Mouse (Mus musculus): ENCODE data around the gene Tmem131.

Gene Tmem131

DNA sequence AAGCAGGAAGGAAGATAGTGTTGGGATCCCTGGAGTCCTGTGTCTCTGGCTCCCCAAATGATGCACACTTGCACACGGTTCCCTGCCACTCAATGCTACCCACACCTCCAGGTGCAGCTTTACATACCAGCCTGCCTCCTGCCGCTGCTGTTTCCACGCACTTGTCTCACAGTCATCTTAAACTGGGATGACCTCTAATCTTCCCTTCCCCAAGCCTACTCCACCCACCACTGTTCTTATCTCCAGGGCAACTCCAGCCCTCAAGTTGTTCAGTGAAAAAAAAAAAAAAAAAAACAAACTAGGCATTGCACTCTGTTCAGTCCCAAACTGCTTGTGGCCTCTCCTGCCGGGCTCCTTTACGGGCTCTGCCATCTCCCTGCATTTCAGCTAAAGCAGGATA is at the start of gene Tmem131:
TSS of gene Tmem131 (minus strand) at position 14 of the 400 bp plus-strand sequence.
- in situ Hi-C loops (cut with MboI, MseI) = no loop called here

DNA sequence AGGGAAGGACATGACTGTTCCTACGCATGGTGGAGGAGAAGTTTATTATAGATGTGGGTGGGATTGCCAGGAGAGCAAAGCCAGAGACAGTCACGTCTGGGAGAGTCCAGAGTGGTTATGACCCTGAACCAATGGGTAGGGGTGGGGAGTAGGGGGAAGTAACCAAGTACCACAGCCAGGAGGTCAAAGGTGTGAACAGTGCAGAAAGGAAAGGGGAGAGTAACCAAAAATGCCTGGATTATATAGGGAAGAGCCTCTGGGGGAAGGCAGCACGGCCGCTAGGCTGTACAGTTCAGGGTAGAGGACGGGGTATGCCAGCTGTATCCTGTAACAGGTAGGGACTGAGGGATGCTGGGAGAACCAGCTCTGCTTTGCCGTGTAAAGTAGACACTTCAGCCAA is 45.1 kb upstream of the Tmem131 start:
- in situ Hi-C loops (cut with MboI, MseI) = no loop called here

GRCm38 (mm10) chr1:36988161-36988560 is 44.7 kb upstream of the Tmem131 start:
- in situ Hi-C loops (cut with MboI, MseI) = no loop called here

DNA sequence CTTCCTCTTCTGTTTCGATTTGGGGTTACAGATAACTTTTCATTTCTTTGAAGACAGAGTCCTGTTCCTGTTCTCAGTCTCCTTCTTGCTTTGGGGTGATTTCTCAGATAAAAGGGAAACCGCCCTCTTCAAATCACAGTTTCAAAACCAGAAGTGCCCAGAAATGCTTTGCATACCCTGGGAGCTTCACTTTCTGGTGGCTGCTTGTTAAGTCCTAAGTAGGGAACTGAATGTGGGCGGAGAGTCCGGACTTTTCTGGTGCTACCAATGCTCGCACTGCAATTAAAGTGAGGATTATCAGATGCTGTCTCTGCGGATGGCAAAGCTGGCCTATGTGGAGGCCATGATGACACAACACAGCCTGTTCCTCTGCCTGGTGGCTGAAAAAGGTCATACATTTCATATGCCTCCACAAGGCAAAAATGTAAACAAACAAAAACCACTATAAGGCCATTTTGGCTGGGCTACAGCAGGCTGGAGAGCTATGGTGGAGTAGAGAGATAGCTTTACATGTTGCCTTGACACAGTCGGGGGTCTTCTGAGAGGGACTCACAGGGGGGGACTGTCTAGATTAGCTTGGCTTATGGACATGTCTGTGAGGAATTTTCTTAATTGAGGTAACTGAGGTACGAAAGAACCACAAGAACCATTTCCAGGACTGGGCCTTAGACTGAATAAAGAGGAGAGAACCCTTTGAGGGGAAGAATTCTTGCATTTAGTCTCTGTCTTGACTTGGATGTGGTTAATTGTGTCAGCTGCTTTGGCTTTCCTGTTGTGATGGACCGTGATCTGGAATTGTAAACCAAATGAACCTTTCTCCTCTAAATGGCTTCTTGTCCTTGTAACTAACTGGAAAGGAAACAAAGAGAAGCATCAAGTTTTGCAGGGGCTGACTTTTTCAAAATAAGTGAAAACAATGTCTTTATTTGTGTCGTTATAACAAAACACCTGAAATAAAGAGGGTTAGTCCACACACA is 44.0 kb upstream of the Tmem131 start:
- in situ Hi-C loops (cut with MboI, MseI) = no loop called here

GRCm38 (mm10) chr1:36986396-36987160 is 43.1 kb upstream of the Tmem131 start:
- in situ Hi-C loops (cut with MboI, MseI) = no loop called here

- in situ Hi-C loops (cut with MboI, MseI) = no loop called here
Measured at GRCm38 (mm10) chr1:36985896-36986295, 42.4 kb upstream of the Tmem131 start.

GRCm38 (mm10) chr1:36984406-36984805 is 40.9 kb upstream of the Tmem131 start:
- in situ Hi-C loops (cut with MboI, MseI) = no loop called here

DNA sequence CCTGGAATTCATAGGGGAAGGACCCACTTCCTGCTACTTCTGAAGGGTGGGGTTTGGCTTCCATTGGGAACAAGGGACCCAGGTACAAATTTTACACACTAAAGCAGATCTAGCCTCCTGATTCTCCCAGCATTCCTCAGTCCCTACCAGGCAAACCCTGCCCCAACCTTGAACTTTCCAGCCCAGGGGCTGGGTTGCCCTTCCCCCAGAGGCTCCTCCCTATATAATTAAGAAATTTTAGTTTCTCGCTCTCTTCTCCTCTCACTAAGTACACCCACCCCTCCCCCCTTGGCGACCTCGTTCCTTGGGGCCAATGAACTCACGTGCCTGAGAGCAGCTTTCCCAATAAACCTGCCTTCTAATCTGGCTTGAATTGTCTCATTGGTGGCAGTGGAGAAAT is 40.3 kb upstream of the Tmem131 start:
- in situ Hi-C loops (cut with MboI, MseI) = no loop called here

GRCm38 (mm10) chr1:36982191-36982961 is 38.9 kb upstream of the Tmem131 start:
- in situ Hi-C loops (cut with MboI, MseI) = no loop called here

DNA sequence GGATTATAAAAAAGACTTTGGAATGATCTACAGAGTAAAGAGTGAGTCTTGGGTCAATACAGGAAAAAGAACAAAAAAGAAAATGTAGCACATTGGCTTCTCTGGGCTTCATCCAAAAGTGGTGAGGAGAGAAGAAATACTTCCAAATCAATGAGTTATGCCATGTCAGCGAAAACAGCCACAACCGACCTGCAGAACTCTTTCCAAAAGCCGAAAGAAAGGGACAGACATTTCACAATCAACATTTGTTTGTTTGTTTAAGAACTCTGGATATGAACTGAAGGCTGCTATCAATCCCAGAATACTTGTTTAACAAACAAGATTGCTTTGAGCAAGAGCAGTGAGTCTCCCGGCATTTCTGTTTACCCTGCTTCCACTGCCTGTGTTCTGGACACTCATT is 33.3 kb upstream of the Tmem131 start:
- in situ Hi-C loops (cut with MboI, MseI) = no loop called here

GRCm38 (mm10) chr1:36970918-36971617 is 27.6 kb upstream of the Tmem131 start:
- in situ Hi-C loops (cut with MboI, MseI) = no loop called here

DNA sequence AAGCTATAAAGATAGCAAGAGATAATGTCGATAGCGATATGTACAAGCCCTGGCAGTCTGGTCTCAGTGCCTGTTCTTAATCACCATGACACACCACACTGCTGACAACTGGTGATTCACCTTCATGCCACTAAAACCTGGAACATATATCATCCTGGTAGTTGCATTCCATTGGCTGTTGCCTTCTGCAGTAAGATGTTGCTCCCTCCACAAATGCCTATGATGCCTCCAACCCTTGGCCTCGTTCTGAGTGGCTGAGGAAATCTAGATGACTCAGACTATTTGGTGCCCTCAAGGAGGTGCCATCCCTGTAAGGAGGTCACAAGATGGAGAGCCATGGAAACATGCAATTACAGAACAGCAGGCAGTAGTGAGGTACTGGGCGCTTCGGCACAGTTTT is 22.4 kb upstream of the Tmem131 start:
- in situ Hi-C loops (cut with MboI, MseI) = no loop called here

GRCm38 (mm10) chr1:36962379-36963176 is 19.1 kb upstream of the Tmem131 start:
- in situ Hi-C loops (cut with MboI, MseI) = no loop called here

GRCm38 (mm10) chr1:36960509-36961222 is 17.2 kb upstream of the Tmem131 start:
- in situ Hi-C loops (cut with MboI, MseI) = no loop called here

GRCm38 (mm10) chr1:36949591-36950184 is 6.2 kb upstream of the Tmem131 start:
- in situ Hi-C loops (cut with MboI, MseI) = no loop called here

DNA sequence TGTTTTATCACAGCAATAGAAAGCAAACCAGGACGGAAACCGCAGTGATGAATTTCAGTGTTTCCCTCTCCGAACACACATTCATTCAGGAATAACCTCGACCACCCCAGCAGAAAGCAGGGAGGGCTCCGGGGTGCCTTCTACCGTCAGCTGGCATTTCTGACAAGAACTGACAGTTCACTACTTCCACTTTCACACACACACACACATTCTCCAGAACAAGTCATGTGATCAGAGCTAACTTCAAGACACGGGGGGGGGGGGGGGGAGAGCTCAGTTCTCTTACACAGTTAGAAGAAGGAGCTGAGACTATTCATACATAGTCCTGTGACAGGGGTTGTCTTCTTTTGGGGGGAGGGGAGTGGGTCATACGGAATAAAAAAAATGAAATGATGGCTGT is 4.0 kb upstream of the Tmem131 start:
- in situ Hi-C loops (cut with MboI, MseI) = no loop called here

- in situ Hi-C loops (cut with MboI, MseI) = no loop called here
Measured at GRCm38 (mm10) chr1:36940381-36940762, 3.1 kb downstream of the Tmem131 start.

DNA sequence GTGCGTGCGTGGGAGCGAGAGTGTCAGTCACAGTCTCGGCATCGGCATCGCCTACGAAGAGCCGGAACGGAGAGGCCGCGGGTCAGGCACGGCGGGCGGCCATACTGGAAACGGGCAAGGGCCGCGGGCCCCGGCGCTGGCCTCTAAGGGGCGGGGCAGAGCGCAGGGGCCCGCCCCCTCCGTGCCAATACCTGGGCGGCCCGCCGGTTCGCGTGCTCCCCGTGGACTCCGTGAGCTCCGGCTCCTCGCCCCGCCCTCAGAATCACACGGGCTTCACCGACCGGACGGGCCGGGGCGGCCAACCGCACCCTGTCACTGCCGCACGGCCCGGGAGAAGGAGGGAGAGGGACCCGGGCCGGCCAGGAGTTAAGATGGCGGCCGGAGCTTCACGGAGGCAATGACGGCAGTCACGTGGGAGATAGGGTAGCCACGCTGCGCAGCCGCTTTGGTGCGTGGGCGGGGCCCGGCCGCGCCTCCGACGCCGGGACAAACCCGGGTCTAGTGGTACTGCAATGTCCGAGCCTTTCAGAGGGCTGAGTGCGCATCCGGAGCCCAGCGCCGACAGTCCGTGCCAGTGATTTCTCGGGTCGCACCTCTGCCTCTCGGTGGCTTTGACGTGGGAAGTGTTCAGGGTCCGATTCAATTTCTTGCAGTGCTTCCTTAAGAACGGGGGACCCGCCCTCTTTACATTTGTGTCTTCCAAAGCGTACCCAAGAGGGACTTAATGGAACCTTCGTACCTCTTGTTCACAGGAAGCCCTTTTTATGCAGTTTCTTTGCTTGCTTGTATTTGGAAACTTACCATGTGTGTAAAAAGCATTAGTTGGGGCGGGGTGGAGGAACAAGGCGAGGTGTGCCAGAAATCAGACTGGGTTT is 3.7 kb downstream of the Tmem131 start:
- in situ Hi-C loops (cut with MboI, MseI) = no loop called here
